Mouse (Mus musculus) embryonic stem cell, embryonic (primary cell): Measurements from ENCODE around the gene Mapk10.
"Not testable (repeated sequence)": the region's sequence is repeated elsewhere in the genome, so short reads cannot be mapped to it uniquely, and the experiment has no call there.

Source experiments
- CTCF ChIA-PET, 4 experiments: fragments of 300-600 bp in 2 of 4; fragments of 350-600 bp in 2 of 4; sonication (Branson Sonifier 250); formaldehyde crosslinking; loops; one replicate each; lab custom pipeline; 2022; ENCODE audit warnings: inconsistent platforms in 2 of 4; lab: Charles Lee
- POLR2A ChIA-PET, 4 experiments: fragments of 300-600 bp in 2 of 4; fragments of 350-600 bp in 2 of 4; sonication (Branson Sonifier 250); formaldehyde crosslinking; loops; one replicate each; lab custom pipeline; 2022; ENCODE audit warnings: antibody characterized with exemption in 4 of 4, inconsistent platforms in 1 of 4; lab: Charles Lee

Gene Mapk10

GRCm38 (mm10) chr5:102905441-102906211 lies 305.5 kb downstream of the Mapk10 start:
- ChIA-PET CTCF (interaction anchor here in 1 of 4 experiments (1.9 kb wide), 1 partner anchor 31 kb away, joined by 4 read pairs; no protein-coding TSS in a partner anchor), POLR2A (interaction anchor here in 1 of 4 experiments (0.7 kb wide), 1 partner anchor 425 kb away, joined by 3 read pairs; no protein-coding TSS in a partner anchor)

GRCm38 (mm10) chr5:102904066-102904465 lies 307.1 kb downstream of the Mapk10 start:
- ChIA-PET CTCF (interaction anchor here in 1 of 4 experiments (1.9 kb wide), 1 partner anchor 29 kb away, joined by 4 read pairs; no protein-coding TSS in a partner anchor), POLR2A (no interaction called here)

- POLR2A ChIA-PET = no interaction called here
- CTCF ChIA-PET = interaction anchor here in 1 of 4 experiments (1.1 kb wide), 1 partner anchor 29 kb away, joined by 3 read pairs; no protein-coding TSS in a partner anchor
Observed at GRCm38 (mm10) chr5:102903487-102903886, 307.6 kb downstream of the Mapk10 start.

DNA sequence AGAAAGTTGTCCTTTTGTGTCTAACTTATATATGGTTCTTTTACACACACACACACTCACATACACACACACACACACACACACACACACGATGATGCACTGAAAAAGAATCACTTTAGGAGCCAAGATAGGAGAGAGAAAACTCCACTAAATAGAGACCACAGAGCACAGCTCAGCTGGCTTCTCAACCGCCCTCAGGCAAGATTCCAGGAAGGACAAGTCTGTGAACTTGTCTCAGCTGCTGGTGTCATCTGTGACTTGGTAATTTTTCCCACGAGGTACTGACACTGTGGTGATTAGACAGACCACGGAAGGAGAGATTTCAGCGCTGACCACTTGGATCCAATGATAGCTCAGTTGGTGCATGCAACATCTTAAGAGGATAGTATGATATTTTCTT lies 310.0 kb downstream of the Mapk10 start:
- POLR2A ChIA-PET = no interaction called here
- CTCF ChIA-PET = no interaction called here

GRCm38 (mm10) chr5:102899680-102900215 lies 311.4 kb downstream of the Mapk10 start:
- ChIA-PET POLR2A (interaction anchor here in 1 of 4 experiments (0.6 kb wide), 1 partner anchor 1177 kb away, joined by 4 read pairs; no protein-coding TSS in a partner anchor), CTCF (no interaction called here)

GRCm38 (mm10) chr5:102898301-102898700 lies 312.8 kb downstream of the Mapk10 start:
- ChIA-PET POLR2A (interaction anchor here in 1 of 4 experiments (0.6 kb wide), 1 partner anchor 403 kb away, joined by 4 read pairs; no protein-coding TSS in a partner anchor), CTCF (interaction anchor here in 1 of 4 experiments (1.1 kb wide), 1 partner anchor 24 kb away, joined by 4 read pairs; no protein-coding TSS in a partner anchor)

DNA sequence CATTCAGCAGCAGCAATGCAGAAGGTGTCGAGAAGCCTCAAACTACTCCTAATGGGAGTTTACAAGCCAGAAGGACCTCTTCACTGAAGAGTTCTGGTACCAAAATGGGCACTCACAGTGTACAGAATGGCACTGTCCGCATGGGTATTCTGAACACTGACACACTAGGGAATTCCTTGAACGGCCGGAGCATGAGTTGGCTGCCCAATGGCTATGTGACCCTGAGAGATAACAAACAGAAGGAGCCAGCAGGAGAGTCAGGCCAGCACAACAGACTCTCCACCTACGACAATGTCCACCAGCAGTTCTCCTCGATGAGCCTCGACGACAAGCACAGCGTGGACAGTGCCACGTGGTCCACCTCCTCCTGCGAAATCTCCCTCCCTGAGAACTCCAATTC lies 318.9 kb downstream of the Mapk10 start:
- ChIA-PET POLR2A (no interaction called here), CTCF (no interaction called here)

- ChIA-PET CTCF (interaction anchor here in 3 of 4 experiments (0.7 to 1.5 kb wide), 3 partner anchors 14 to 41 kb away, joined by 3 read pairs; no protein-coding TSS in a partner anchor), POLR2A (no interaction called here)
Observed at GRCm38 (mm10) chr5:102889163-102889488, 322.0 kb downstream of the Mapk10 start.

DNA sequence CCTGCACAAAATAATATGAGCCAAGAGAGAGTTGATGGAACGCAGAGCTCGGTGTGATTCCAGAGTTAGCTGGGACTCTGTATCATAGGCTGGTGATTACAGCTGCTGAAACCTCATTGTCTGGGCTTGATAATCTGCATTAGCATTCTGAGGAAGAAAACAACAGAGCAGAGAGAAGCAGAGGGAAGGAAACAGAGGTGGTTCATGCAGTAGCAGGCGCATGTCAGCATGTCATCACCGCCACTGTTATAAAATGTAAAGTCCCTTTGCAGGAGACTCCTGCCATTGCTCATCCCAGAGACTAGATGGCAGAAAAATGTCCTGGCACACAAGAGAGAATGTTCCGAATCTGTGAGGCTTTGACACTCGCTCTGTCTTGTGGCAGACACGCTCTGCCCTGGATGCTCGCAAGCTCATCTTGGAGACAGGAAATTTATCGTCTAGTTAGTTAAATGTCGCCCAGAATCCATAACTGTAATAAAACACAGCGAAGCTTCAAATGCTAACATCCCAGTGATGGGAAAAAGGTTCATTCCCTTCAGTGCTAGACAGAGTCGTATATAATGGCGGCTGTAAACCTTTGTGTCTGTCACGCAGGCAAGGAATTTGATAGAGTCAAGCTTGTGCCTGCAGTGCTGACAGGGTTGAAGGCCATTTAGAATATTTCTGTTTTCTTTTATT lies 322.5 kb downstream of the Mapk10 start:
- ChIA-PET POLR2A (no interaction called here), CTCF (interaction anchor here in 3 of 4 experiments (0.7 to 1.5 kb wide), 3 partner anchors 14 to 40 kb away, joined by 3 read pairs; no protein-coding TSS in a partner anchor)

GRCm38 (mm10) chr5:102875628-102876027 lies 335.5 kb downstream of the Mapk10 start:
- ChIA-PET CTCF (interaction anchor here in 1 of 4 experiments (1.5 kb wide), 1 partner anchor 172 kb away, joined by 11 read pairs; no protein-coding TSS in a partner anchor), POLR2A (no interaction called here)

DNA sequence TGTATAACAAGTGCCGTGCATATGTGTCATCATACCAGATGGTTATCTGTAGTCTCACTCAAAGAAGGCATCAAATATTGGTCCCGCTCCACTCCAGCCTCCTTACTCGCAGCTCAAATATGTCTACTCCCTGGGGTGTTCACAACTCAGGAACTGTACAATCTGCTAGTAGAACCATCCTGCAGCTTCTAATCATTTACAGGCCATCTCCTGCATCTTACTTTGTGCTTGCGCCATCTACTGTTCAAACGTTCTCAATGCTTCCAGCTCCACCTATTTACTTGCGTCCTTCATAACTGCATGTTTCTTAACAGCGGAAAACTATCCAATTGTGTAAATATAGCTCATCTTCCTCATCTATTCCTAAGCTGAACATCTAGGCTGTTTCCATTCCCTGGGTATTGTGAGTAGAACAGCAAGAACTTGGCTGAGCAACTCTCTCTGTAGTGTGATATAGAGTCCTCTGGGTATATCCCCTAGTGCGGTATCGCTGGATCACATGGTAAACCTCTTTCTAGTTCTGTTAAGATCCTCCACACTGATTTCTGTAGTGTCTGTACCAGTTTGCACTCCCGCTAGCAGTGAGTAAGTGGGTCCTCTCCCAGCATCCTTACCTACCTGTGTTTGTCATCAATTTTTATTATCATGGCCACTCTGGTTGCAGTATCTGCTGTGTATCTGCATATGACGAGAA lies 336.4 kb downstream of the Mapk10 start:
- ChIA-PET CTCF (interaction anchor here (0.6 to 1.5 kb wide), 21 partner anchors 9 to 801 kb away, joined by 3 to 11 read pairs (median 3); no protein-coding TSS in a partner anchor), POLR2A (interaction anchor here in 1 of 4 experiments (0.6 kb wide), 1 partner anchor 892 kb away, joined by 5 read pairs; no protein-coding TSS in a partner anchor)

DNA sequence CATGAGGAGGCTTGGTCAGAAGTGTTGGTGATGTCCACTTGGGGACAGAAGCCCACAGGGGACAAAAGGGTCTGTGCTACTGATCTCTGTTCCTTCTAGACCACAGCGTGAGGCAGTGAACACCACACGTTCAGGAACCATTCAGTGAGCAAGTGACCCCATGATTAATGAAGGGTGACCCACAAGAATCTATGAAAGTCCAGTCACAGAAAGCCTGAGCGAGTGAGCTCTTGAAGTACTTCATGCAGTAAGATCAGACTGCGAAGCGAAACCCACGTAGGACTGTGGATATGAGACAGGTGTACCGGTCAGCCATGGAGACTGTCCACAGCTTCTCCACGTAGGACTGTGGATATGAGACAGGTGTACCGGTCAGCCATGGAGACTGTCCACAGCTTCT lies 338.1 kb downstream of the Mapk10 start:
- POLR2A ChIA-PET = not testable (repeated sequence)
- CTCF ChIA-PET = interaction anchor here in 1 of 4 experiments (0.7 kb wide), 1 partner anchor 1028 kb away, joined by 4 read pairs; no protein-coding TSS in a partner anchor

GRCm38 (mm10) chr5:102868196-102868595 lies 342.9 kb downstream of the Mapk10 start:
- ChIA-PET CTCF (interaction anchor here in 1 of 4 experiments (0.6 kb wide), 1 partner anchor 160 kb away, joined by 3 read pairs; no protein-coding TSS in a partner anchor), POLR2A (no interaction called here)

DNA sequence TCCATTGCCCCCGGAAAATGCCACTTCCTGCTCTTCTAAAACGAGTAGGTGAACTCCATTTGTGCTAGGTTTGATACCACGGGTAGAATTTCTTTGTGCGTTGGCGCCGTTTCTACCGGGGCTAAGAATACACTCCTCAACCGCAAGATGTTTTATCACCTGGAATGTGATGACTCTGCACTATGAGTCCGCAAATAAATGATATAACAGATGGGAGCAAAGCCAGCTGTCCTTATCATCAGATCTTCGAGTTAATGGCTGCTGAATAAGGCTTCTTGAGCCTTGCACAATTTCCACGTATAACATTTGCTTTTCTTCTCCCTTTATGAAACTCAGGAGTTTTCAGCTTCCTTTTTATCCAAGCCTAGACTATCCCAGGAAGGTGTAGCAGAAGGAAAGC lies 351.4 kb downstream of the Mapk10 start:
- ChIA-PET CTCF (no interaction called here), POLR2A (no interaction called here)

- POLR2A ChIA-PET = no interaction called here
- CTCF ChIA-PET = no interaction called here
Observed at GRCm38 (mm10) chr5:102858047-102858446, 353.1 kb downstream of the Mapk10 start.
